Mouse (Mus musculus) left cerebral cortex, postnatal 4 days (tissue): ENCODE data around the gene Shmt1. TPM values are rescaled to one million over a fixed set of nuclear protein-coding genes. Genes with fewer than 3 reads are reported as not detected.
"Not testable (repeated sequence)": the region's sequence is repeated elsewhere in the genome, so short reads cannot be mapped to it uniquely, and the experiment has no call there.

Experiments
- DNase-seq: peaks from one replicate; pipeline ENCODE4 v3.0.0-alpha.2; 2022
- intact Hi-C: fragments of 180-260 bp; cut with DNase I; formaldehyde crosslinking; loops from one replicate; pipeline ENCODE4 v1.15.1; 2025
- total RNA-seq, 2 experiments: library from RNA; stranded (reverse); gene quantifications; 2 replicates each; pipeline ENCODE4 v1.2.3; 2021

The Shmt1 gene
- total RNA-seq = 1 to 10 TPM; 4.4 to 5.5 TPM

DNA sequence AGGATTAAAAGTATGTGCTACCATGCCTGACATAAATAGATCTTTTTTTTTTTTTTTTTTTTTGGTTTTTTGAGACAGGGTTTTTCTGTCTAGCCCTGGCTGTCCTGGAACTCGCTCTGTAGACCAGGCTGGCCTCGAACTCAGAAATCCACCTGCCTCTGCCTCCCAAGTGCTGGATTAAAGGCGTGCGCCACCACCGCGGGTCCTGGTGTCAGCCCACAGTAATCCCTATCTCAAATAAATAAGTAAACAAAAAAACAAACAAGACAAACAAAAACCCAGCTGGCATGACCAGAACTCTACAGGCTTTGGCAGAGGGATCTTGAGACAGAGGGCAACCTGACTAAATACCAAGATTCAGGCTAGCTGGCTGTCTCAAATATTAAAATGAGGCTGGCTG, at the start of gene Shmt1:
Gene Shmt1, minus strand, starts transcription at position 101 of the 400 bp plus-strand sequence.
- intact Hi-C loops, DNase-seq: not testable (repeated sequence)

DNA sequence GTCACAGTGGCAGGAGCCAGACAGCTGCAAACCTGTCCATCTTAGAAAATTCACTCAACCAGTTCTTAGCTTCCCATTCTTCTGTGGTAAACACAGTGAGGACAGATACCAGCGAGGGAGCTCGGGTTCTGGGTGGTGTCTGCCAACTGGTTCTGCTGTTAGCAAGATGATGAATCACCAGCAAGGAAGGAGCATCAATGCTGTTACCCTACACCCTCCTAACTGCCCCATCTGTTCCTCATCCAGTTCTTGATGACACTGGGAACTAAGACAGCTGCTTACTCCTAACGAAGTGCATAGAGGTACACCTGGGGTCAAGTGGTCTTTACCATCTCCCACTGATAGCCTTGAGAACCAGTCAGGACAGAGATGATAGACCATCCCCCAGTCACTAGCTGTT, 45.1 kb upstream of the Shmt1 start:
- intact Hi-C loops = no loop called here
- no peak for DNase-seq

DNA sequence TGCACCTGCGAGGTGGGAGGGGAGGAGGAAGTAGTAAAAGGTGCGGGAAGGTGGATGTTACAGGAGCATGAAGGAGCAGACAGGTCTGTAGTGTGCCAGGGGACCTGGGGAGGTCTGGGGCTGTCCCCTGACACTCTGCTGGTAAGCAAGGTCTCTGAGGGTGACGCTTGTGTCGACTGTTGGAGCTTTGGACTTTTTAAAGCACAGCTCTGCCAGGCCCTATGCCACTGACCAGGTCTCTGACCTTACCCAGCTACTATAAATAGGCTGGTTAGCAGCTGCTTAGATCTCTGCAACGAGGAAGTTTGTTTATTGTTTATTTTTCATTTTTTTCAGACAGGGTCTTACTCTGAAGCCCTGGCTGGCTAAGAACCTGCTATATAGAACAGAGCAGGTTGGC, 33.9 kb upstream of the Shmt1 start:
- DNase-seq = no peak

GRCm38 (mm10) chr11:60843412-60843811, 31.9 kb upstream of the Shmt1 start:
- DNase-seq = no peak
- intact Hi-C loops = no loop called here

More for the DNA sequence above, 33.9 kb upstream of the Shmt1 start:
- intact Hi-C loops = no loop called here

- intact Hi-C loops = no loop called here
- DNase-seq = no peak
Measured at GRCm38 (mm10) chr11:60841467-60842200, 30.1 kb upstream of the Shmt1 start.

DNA sequence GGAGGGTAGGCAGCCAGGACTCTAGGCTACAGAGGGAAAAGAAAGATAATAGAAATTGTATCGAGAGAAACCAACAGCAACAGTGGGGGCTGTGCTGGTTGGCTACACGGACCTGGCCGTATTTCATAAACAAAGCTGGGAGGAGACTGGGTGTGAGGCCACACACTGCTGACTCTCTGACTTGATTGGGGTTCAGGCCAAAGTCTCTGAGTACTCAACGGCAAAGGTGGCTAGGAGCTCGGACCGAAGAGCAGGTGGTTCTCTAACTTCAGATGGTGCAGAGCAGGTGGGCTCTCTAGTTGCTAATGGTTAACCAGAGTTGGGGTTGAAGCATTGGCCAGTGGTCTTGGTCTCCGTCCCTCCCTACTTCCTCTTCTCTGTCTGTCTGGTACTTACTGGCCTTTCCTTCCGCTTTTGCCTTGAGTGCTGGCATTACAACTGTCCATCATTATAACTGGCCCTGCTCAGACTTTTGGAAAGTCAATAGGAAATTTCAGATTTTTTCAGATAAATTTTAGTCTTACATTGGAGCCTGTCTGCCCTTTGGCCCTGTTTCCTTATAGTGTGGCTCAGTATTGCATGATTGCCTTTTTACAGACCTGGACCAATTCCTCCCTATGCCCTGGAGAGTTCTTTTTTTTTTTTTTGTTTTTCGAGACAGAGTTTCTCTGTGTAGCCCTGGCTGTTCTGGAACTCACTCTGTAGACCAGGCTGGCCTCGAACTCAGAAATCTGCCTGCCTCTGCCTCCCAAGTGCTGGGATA, 26.3 kb upstream of the Shmt1 start:
- DNase-seq = no peak

DNA sequence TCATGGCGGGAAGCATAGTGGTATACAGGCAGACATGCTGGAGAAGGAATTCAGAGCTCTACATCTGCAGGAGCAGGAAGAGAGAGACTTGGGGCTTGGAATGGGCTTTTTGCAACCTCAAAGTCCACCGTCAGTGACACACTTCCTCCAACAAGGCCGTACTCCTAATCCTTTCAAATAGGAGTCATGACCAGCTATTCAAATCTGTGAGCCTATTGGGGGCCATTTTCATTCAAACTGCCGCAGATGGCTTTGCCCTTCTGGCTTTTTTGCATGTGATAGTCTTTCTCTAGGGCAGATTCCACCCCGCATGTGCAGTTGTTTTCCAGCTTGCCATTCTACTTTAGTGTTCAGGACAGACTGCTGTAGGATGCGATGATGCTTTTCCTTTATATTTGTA, 25.4 kb upstream of the Shmt1 start:
- no peak for DNase-seq
- intact Hi-C loops = no loop called here

More for the DNA sequence above, 26.3 kb upstream of the Shmt1 start:
- intact Hi-C loops = no loop called here

DNA sequence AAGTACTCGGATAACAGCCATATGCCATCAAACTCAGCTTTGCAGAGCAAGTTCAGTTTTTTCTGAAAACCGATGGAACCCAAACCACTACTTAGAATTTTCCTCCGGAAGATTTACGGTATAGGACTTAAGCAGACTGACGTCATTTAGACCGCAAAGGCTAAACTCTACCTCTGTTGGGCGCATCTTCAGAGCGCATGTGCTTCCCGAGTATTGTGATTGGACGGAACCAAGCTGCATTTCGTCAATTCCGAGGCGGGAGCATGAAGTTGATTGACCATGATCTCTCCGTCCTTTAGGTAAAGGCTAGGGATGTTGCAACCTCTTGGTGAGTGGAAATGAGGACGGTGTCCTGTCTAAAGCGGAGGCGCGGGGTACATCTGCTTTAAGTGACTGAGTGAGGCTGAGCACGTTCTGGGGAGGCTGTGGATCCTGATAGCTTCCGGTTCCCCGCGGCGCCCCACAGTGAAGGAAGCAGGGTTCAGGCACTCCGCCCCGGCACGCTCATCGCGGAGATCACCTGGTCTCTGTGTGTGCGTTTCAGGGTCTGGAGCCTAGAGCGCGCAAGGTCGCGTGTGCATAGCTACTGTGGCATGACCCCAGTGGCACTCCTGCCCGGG, 19.0 kb upstream of the Shmt1 start, which contains the start of gene Dhrs7b:
Gene Dhrs7b, plus strand, starts transcription at position 199 of the 620 bp plus-strand sequence.
- intact Hi-C loops = no loop called here

DNA sequence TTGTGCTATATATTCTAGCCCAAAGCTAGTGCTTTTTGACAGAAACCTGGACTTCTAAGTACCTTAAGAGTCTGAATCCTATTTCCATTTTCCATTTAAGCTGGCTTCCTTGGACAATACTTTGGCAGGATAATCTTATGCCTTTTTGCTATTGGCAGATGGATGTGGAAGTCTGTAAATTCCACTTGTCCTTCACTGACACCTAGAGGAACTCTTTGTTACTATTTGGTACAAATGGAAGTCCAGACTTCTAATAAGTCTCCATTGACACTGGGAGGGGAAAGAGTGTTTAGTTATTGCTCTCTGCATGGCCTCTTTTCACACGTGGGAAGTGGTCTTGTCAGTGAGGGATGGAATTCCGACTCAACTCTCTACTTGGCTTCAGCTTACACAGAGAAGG, 17.4 kb upstream of the Shmt1 start:
- intact Hi-C loops = no loop called here
- no peak for DNase-seq

More for the DNA sequence above, 19.0 kb upstream of the Shmt1 start, which contains the start of gene Dhrs7b:
- peak; percentile 77 for DNase-seq

GRCm38 (mm10) chr11:60827241-60827945, 15.9 kb upstream of the Shmt1 start:
- DNase-seq = no peak
- intact Hi-C loops = no loop called here

- DNase-seq = no peak
- intact Hi-C loops = no loop called here
Measured at GRCm38 (mm10) chr11:60826700-60827099, 15.2 kb upstream of the Shmt1 start.

DNA sequence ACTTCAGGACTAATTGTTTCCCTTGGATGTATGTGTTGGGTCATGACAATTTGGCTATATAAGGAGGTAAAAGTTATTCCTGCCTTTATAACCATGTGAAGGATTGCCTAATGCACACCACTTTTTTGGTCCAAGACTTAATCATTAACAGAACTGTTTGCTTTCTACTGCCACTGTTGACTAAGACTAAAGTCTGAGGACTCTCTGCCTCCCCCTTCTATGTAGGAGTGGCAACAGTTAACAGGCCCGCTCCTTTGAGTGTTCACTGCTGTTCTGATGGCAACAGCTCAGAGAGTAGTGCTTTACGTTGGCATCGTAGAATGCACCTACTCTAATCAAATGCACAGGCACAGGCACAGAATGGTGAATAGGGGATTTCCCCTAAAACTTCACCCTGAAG, 13.7 kb upstream of the Shmt1 start:
- no peak for DNase-seq
- intact Hi-C loops = no loop called here

DNA sequence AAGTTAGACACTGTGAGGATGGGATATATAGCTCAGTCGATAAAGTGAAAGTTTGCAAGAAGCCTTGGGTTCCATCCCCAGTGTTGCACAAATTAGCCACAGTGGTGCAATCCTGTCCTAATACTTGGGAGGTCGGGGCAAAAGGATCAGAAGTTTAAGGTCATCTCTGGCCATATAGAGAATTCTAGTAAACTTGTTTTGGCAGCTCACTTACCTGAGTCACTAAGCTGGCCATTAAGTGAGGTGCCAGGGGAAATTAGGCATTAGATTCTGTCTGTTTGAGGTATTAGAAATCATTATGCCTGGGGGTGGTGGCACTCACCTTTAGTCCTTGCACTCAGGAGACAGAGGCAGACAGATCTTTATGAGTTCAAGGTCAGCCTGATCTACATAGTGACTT, 12.3 kb upstream of the Shmt1 start:
- DNase-seq = no peak
- intact Hi-C loops = no loop called here

DNA sequence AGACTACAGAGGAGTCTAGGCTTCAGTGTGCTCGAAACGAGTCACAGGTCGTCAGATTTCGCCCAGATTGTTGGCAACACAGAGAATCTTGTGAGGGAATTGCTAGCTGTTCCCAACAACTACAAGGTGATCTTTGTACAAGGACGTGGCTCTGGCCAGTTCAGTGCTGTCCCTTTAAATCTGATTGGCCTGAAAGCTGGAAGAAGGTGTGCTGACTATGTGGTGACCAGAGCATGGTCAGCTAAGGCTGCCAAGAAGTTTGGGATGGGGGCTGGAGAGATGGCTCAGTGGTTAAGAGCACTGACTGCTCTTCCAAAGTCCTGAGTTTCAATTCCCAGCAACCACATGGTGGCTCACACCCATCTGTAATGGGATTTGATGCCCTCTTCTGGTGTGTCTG, 4.9 kb upstream of the Shmt1 start:
- no peak for DNase-seq
- intact Hi-C loops = no loop called here

DNA sequence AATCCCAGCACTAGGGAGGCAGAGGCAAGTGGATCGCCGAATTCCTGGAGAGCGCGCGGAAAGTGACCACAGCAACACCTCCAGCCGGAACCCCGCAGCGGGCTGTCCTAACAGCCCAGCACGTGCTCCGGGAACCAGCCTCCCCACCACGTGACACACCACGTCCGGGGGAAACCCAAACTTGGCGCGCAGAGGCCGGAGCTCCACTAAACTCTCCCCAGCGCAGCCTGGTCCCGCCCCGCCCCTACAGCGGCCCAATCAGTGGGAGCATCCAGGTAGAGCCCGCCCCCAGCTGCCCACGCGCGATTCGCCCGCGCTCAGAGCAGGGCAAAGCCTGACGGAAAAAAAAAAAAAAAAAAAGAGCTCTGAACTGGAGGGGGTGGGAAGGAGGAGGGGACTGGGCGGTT, 461 bp downstream of the Shmt1 start:
- intact Hi-C loops = no loop called here
- DNase-seq = peak; percentile 95

- no peak for DNase-seq
- intact Hi-C loops = no loop called here
Measured at GRCm38 (mm10) chr11:60810046-60810965, 1.2 kb downstream of the Shmt1 start.

DNA sequence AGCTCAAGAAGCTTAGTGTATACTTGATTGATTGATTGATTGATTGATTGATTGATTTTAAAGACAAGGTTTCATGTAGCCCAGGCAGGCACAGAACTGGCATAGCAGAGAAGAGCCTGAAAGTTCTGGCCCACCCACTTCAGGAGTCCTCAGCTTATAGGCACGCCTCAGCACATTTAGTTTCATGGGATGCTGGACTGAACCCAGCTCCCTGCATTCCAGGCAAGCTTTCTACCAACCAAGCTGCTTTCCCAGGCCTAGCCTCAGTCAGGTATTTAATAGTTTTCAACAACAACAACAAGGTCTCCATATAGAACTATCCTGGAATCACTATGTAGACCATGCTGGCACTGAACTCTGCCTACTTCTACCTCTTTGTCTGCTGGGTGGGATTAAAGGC, 2.0 kb downstream of the Shmt1 start:
- intact Hi-C loops = no loop called here
- DNase-seq = no peak

GRCm38 (mm10) chr11:60808286-60809070, 3.0 kb downstream of the Shmt1 start:
- intact Hi-C loops = no loop called here

DNA sequence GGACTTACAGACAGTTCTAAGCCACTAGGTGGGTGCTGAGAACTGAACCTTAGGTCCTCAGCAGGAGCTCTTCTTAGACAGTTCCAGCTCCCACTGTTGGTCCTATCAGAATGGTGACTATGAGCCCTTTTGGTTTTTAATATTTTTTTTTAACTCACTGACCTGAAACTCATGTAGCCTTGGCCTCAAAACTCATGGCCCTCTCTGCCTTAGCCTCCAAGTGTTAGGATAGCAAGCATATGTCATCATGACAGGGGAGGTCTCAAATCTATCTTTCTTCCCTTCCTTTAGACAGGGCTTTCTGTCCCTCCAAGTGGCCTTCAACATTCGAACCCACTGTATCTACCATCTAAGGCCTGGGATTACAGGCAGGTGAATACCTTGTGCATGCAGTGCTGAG, 10.6 kb downstream of the Shmt1 start:
- no peak for DNase-seq
- intact Hi-C loops = no loop called here

More at GRCm38 (mm10) chr11:60808286-60809070, 3.0 kb downstream of the Shmt1 start:
- peak; percentile 40 for DNase-seq
